Mouse (Mus musculus) kidney, embryonic 14.5 days (tissue): ENCODE results near the gene Ctdspl2. TPM values are rescaled to one million over a fixed set of nuclear protein-coding genes. Genes with fewer than 3 reads are reported as not detected.
"Not testable (repeated sequence)": the region's sequence is repeated elsewhere in the genome, so short reads cannot be mapped to it uniquely, and the experiment has no call there.

ENCODE experiments used
- ATAC-seq: fragments of 200-750 bp; cut with Nextera tagmentation; 2 replicates; pipeline ENCODE4 v1.8.0; 2017; ENCODE audit warnings: moderate number of reproducible peaks, mild to moderate bottlenecking, moderate TSS enrichment, moderate library complexity; ENCODE audit not compliant: low FRiP score, low TSS enrichment
- H3K27ac ChIP-seq: fragments of 300-500 bp; sonication (generic); 2 replicates; pipeline ENCODE4 v1.5.1; 2014; ENCODE audit warnings: low read depth, mild to moderate bottlenecking, low read length, moderate library complexity, mixed read lengths
- H3K27me3 ChIP-seq: fragments of 300-500 bp; sonication (generic); 2 replicates; pipeline ENCODE4 v1.6.1; 2014; ENCODE audit warnings: mild to moderate bottlenecking, low read length; ENCODE audit not compliant: control insufficient read depth, insufficient read depth
- H3K36me3 ChIP-seq: fragments of 300-500 bp; sonication (generic); 2 replicates; pipeline ENCODE4 v1.6.1; 2014; ENCODE audit warnings: low read length, mixed read lengths; ENCODE audit not compliant: control insufficient read depth, insufficient read depth
- H3K4me1 ChIP-seq: fragments of 300-500 bp; sonication (generic); 2 replicates; pipeline ENCODE4 v1.6.1; 2014; ENCODE audit warnings: low read length, mixed read lengths; ENCODE audit not compliant: control insufficient read depth, insufficient read depth
- H3K4me2 ChIP-seq: fragments of 300-500 bp; sonication (generic); replicated peaks from 2 replicates; pipeline ENCODE4 v1.6.1; 2014; ENCODE audit warnings: low read depth, mild to moderate bottlenecking, low read length
- H3K4me3 ChIP-seq: fragments of 300-500 bp; sonication (generic); 2 replicates; pipeline ENCODE4 v1.5.1; 2014; ENCODE audit warnings: mild to moderate bottlenecking, low read length
- H3K9ac ChIP-seq: fragments of 300-500 bp; sonication (generic); 2 replicates; pipeline ENCODE4 v1.6.1; 2014; ENCODE audit warnings: low read depth, mild to moderate bottlenecking, low read length, moderate library complexity
- H3K9me3 ChIP-seq: fragments of 300-500 bp; sonication (generic); 2 replicates; pipeline ENCODE4 v1.6.1; 2016; ENCODE audit warnings: low read length; ENCODE audit not compliant: control insufficient read depth
- WGBS: fragments of 180-500 bp; shearing (Covaris S2); extraction: QIAGEN DNeasy Blood & Tissue Kit; methylation state at CpG from one replicate; pipeline ENCODE4 v1.1.7; 2014; 5-methylcytosine and 5-hydroxymethylcytosine counted together
- polyA plus RNA-seq: library from polyadenylated mRNA; unstranded; fragments of >200 nt; fragmentation: Nextera tagmentation; extraction: Ambion mirVana; gene quantifications from 2 replicates; pipeline ENCODE4 v1.2.1, GENCODE M21; 2014

The Ctdspl2 gene
- 44.8 and 64.5 TPM in 2 replicates for polyA plus RNA-seq

- Histone ChIP-seq H3K27ac (peak within 1 kb of the TSS; percentile 95), H3K4me1 (peaks cover 10% of the 10 kb centered on the region), H3K4me2 (peak within 1 kb of the TSS; percentile 73), H3K27me3 (no peaks in the 10 kb centered on the region), H3K9ac (peak within 1 kb of the TSS; percentile 87), H3K36me3 (peaks cover 8% of the 10 kb centered on the region), H3K4me3 (peak within 1 kb of the TSS; percentile 83), H3K9me3 (no peaks in the 10 kb centered on the region)
- ATAC-seq: peak; percentile 98
- 0% methylated on average over 43 of the region's 48 CpGs for WGBS
Observed at GRCm38 (mm10) chr2:121955765-121956223, at the start of gene Ctdspl2, which contains the start of gene Mageb3. Gene Ctdspl2 (plus strand): TSS chr2:121956001. Gene Mageb3 (minus strand): TSS chr2:121956092.

- no peaks in the 10 kb centered on the region for H3K4me1 ChIP-seq
- H3K36me3 ChIP-seq: peaks cover 25% of the 10 kb centered on the region; the same call in 1 of the 2 replicates
- H3K9ac ChIP-seq: no peak overlapping the region
- H3K4me3 ChIP-seq: no peak overlapping the region
- ATAC-seq: no peak
- H3K4me2 ChIP-seq: no peak overlapping the region
- no peaks in the 10 kb centered on the region for H3K27me3 ChIP-seq
- H3K9me3 ChIP-seq: no peaks in the 10 kb centered on the region
- H3K27ac ChIP-seq: no peak overlapping the region
- 90% methylated on average over 3 of the region's 3 CpGs for WGBS
Observed at GRCm38 (mm10) chr2:121909975-121910374, 45.8 kb upstream of the Ctdspl2 start.

- no peak overlapping the region for H3K9ac ChIP-seq
- no peaks in the 10 kb centered on the region for H3K27me3 ChIP-seq
- ATAC-seq: no peak
- no peak overlapping the region for H3K27ac ChIP-seq
- H3K4me1 ChIP-seq: no peaks in the 10 kb centered on the region
- peaks cover 18% of the 10 kb centered on the region; the same call in 1 of the 2 replicates for H3K36me3 ChIP-seq
- H3K4me2 ChIP-seq: no peak overlapping the region
- H3K4me3 ChIP-seq: no peak overlapping the region
- 89% methylated on average over 5 of the region's 5 CpGs for whole genome bisulfite sequencing
- no peaks in the 10 kb centered on the region for H3K9me3 ChIP-seq
Observed at GRCm38 (mm10) chr2:121916047-121916970, 39.5 kb upstream of the Ctdspl2 start.

- not testable (repeated sequence) for H3K4me2 ChIP-seq, H3K27ac ChIP-seq, H3K9ac ChIP-seq, H3K27me3 ChIP-seq, H3K4me1 ChIP-seq, H3K4me3 ChIP-seq, ATAC-seq, H3K9me3 ChIP-seq, H3K36me3 ChIP-seq
- 80% methylated on average over 2 of the region's 2 CpGs for WGBS
Observed at GRCm38 (mm10) chr2:121937624-121938023, 18.2 kb upstream of the Ctdspl2 start.

- Histone ChIP-seq H3K36me3 (no peaks in the 10 kb centered on the region), H3K9ac (no peak overlapping the region), H3K4me1 (no peaks in the 10 kb centered on the region), H3K9me3 (no peaks in the 10 kb centered on the region), H3K4me2 (no peak overlapping the region), H3K27ac (no peak overlapping the region), H3K27me3 (no peaks in the 10 kb centered on the region), H3K4me3 (no peak overlapping the region)
- ATAC-seq: no peak
- WGBS: 82% methylated on average over 3 of the region's 3 CpGs
Observed at GRCm38 (mm10) chr2:121943364-121943763, 12.4 kb upstream of the Ctdspl2 start.

GRCm38 (mm10) chr2:121954971-121955656, 687 bp upstream of the Ctdspl2 start:
- peaks cover 5% of the 10 kb centered on the region for H3K36me3 ChIP-seq
- H3K27me3 ChIP-seq: no peaks in the 10 kb centered on the region
- ATAC-seq: no peak
- peaks cover 10% of the 10 kb centered on the region for H3K4me1 ChIP-seq
- WGBS: 11% methylated on average over 10 of the region's 10 CpGs
- H3K9me3 ChIP-seq: no peaks in the 10 kb centered on the region
- peak overlapping the region; percentile 50 for H3K4me2 ChIP-seq
- H3K27ac ChIP-seq: peak overlapping the region; percentile 95
- H3K4me3 ChIP-seq: peak overlapping the region; percentile 83
- H3K9ac ChIP-seq: peak overlapping the region; percentile 87; the same call in 1 of the 2 replicates

GRCm38 (mm10) chr2:121956224-121957018, 620 bp downstream of the Ctdspl2 start:
- WGBS: under 1% methylated on average over 46 of the region's 47 CpGs
- Histone ChIP-seq H3K27me3 (no peaks in the 10 kb centered on the region), H3K36me3 (peaks cover 10% of the 10 kb centered on the region), H3K9ac (peak overlapping the region; percentile 87), H3K27ac (peak overlapping the region; percentile 95), H3K4me3 (peak overlapping the region; percentile 83), H3K4me1 (peaks cover 10% of the 10 kb centered on the region), H3K9me3 (no peaks in the 10 kb centered on the region), H3K4me2 (peak overlapping the region; percentile 73)
- ATAC-seq: peak; percentile 94

GRCm38 (mm10) chr2:121957216-121957792, 1.5 kb downstream of the Ctdspl2 start:
- ATAC-seq: no peak
- H3K4me3 ChIP-seq: peak overlapping the region; percentile 83
- H3K9ac ChIP-seq: peak overlapping the region; percentile 87
- 6% methylated on average over 8 of the region's 8 CpGs for WGBS
- no peaks in the 10 kb centered on the region for H3K27me3 ChIP-seq
- peaks cover 17% of the 10 kb centered on the region for H3K36me3 ChIP-seq
- H3K4me1 ChIP-seq: peaks cover 10% of the 10 kb centered on the region
- no peaks in the 10 kb centered on the region for H3K9me3 ChIP-seq
- H3K4me2 ChIP-seq: peak overlapping the region; percentile 73
- peak overlapping the region; percentile 95 for H3K27ac ChIP-seq
